Mouse (Mus musculus) heart, postnatal 36 days (tissue): Measurements from ENCODE around the gene Gm11596. TPM values are rescaled to one million over a fixed set of nuclear protein-coding genes. Genes with fewer than 3 reads are reported as not detected.
"Not testable (repeated sequence)": the region's sequence is repeated elsewhere in the genome, so short reads cannot be mapped to it uniquely, and the experiment has no call there.

Experiments used
- DNase-seq, 2 experiments: peaks; one replicate each; pipeline ENCODE4 v3.0.0; 2021 to 2022
- intact Hi-C: fragments of 180-260 bp; cut with DNase I; formaldehyde crosslinking; loops from one replicate; pipeline ENCODE4 v1.15.1; 2025
- total RNA-seq, 2 experiments: library from RNA; stranded (reverse); gene quantifications; 2 replicates each; pipeline ENCODE4 v1.2.3; 2021

Gm11596 gene
- total RNA-seq, result not detected

GRCm38 (mm10) chr11:99793367-99793766 lies at the start of gene Gm11596:
Gm11596 (minus strand) TSS chr11:99793467.
- no peak for DNase-seq
- intact Hi-C loops, result no loop called here

- intact Hi-C loops, result no loop called here
- DNase-seq, result no peak
Observed at GRCm38 (mm10) chr11:99842185-99842584, 48.9 kb upstream of the Gm11596 start.

GRCm38 (mm10) chr11:99837966-99838365 lies 44.7 kb upstream of the Gm11596 start, which contains the start of gene 2300003K06Rik:
2300003K06Rik (minus strand) TSS chr11:99838066.
- no peak for DNase-seq
- intact Hi-C loops, result no loop called here

GRCm38 (mm10) chr11:99815566-99815965 lies 22.3 kb upstream of the Gm11596 start, which contains the start of gene Gm11564:
Gm11564 (minus strand) TSS chr11:99815666.
- intact Hi-C loops, DNase-seq: not testable (repeated sequence)

GRCm38 (mm10) chr11:99809792-99810191 lies 16.5 kb upstream of the Gm11596 start, which contains the start of gene Krtap4-13:
Krtap4-13 (minus strand) TSS chr11:99809892.
- DNase-seq, intact Hi-C loops: not testable (repeated sequence)

GRCm38 (mm10) chr11:99804346-99804745 lies 11.1 kb upstream of the Gm11596 start, which contains the start of gene Gm11554:
Gm11554 (minus strand) TSS chr11:99804446.
- intact Hi-C loops, DNase-seq: not testable (repeated sequence)

GRCm38 (mm10) chr11:99798832-99799231 lies 5.6 kb upstream of the Gm11596 start, which contains the start of gene Gm11569:
Gm11569 (minus strand) TSS chr11:99798932.
- intact Hi-C loops, DNase-seq: not testable (repeated sequence)

- DNase-seq, intact Hi-C loops: not testable (repeated sequence)
Observed at GRCm38 (mm10) chr11:99784900-99785299, 8.4 kb downstream of the Gm11596 start, which contains the start of gene Krtap4-9. Krtap4-9 (plus strand) TSS chr11:99785200.

- intact Hi-C loops, result no loop called here
- DNase-seq, result no peak
Observed at GRCm38 (mm10) chr11:99780604-99781003, 12.7 kb downstream of the Gm11596 start, which contains the start of gene Krtap4-8. Krtap4-8 (minus strand) TSS chr11:99780704.

GRCm38 (mm10) chr11:99778401-99778800 lies 14.9 kb downstream of the Gm11596 start:
- DNase-seq, result no peak
- intact Hi-C loops, result no loop called here

- intact Hi-C loops, DNase-seq: not testable (repeated sequence)
Observed at GRCm38 (mm10) chr11:99772813-99773212, 20.5 kb downstream of the Gm11596 start, which contains the start of gene Gm11595. Gm11595 (minus strand) TSS chr11:99772913.

GRCm38 (mm10) chr11:99768410-99768809 lies 24.9 kb downstream of the Gm11596 start:
- intact Hi-C loops, result no loop called here
- DNase-seq, result no peak

- DNase-seq, result no peak
- intact Hi-C loops, result no loop called here
Observed at GRCm38 (mm10) chr11:99758877-99759276, 34.4 kb downstream of the Gm11596 start.

- intact Hi-C loops, result no loop called here
- no peak for DNase-seq
Observed at GRCm38 (mm10) chr11:99743985-99744384, 49.3 kb downstream of the Gm11596 start.

Other genes starting within 250 kb of the Gm11596 start
- gene Krtap3-3, start 242.6 kb downstream of the Gm11596 start, total RNA-seq, result not detected
- not detected for gene Krtap3-2, start 236.6 kb downstream of the Gm11596 start, total RNA-seq
- gene Gm11939, start 234.0 kb downstream of the Gm11596 start, total RNA-seq, result not detected
- not detected for gene Krtap3-1, start 226.8 kb downstream of the Gm11596 start, total RNA-seq
- not detected for gene Krtap1-5, start 212.5 kb downstream of the Gm11596 start, total RNA-seq
- not detected for gene Krtap1-4, start 209.8 kb downstream of the Gm11596 start, total RNA-seq
- not detected for gene Krtap1-3, start 202.1 kb downstream of the Gm11596 start, total RNA-seq
- gene Krtap9-3, start 195.4 kb downstream of the Gm11596 start, total RNA-seq, result not detected
- not detected for gene Gm11938, start 190.2 kb downstream of the Gm11596 start, total RNA-seq
- not detected for gene Gm11937, start 183.3 kb downstream of the Gm11596 start, total RNA-seq
- gene Krtap2-4, start 178.6 kb downstream of the Gm11596 start, total RNA-seq, result not detected
- not detected for gene Gm11562, start 173.0 kb downstream of the Gm11596 start, total RNA-seq
- not detected for gene Krtap4-1, start 165.2 kb downstream of the Gm11596 start, total RNA-seq
- gene Krtap4-2, start 158.4 kb downstream of the Gm11596 start, total RNA-seq, result not detected
- not detected for gene Krtap4-7, start 149.4 kb downstream of the Gm11596 start, total RNA-seq
- not detected for gene Gm11555, start 143.2 kb downstream of the Gm11596 start, total RNA-seq
- gene Gm11563, start 134.5 kb downstream of the Gm11596 start, total RNA-seq, result not detected
- gene Krtap4-6, start 127.5 kb downstream of the Gm11596 start, total RNA-seq, result not detected
- gene Gm14190, start 102.7 kb downstream of the Gm11596 start, total RNA-seq, result not detected
- not detected for gene Gm14180, start 59.2 kb downstream of the Gm11596 start, total RNA-seq
- gene Gm11595, start 20.6 kb downstream of the Gm11596 start, total RNA-seq, result not detected
- gene Krtap4-8, start 12.8 kb downstream of the Gm11596 start, total RNA-seq, result not detected
- gene Krtap4-9, start 8.3 kb downstream of the Gm11596 start, total RNA-seq, result not detected
- not detected for gene Gm11569, start 5.5 kb upstream of the Gm11596 start, total RNA-seq
- not detected for gene Gm11554, start 11.0 kb upstream of the Gm11596 start, total RNA-seq
- gene Krtap4-13, start 16.4 kb upstream of the Gm11596 start, total RNA-seq, result not detected
- not detected for gene Gm11564, start 22.2 kb upstream of the Gm11596 start, total RNA-seq
- not detected for gene 2300003K06Rik, start 44.6 kb upstream of the Gm11596 start, total RNA-seq
- not detected for gene Krtap4-16, start 58.1 kb upstream of the Gm11596 start, total RNA-seq
- not detected for gene Gm11568, start 64.5 kb upstream of the Gm11596 start, total RNA-seq
- gene Gm11559, start 71.0 kb upstream of the Gm11596 start, total RNA-seq, result not detected
- gene Krtap9-1, start 79.9 kb upstream of the Gm11596 start, total RNA-seq, result not detected
- gene Gm11567, start 85.7 kb upstream of the Gm11596 start, total RNA-seq, result not detected
- gene Krtap31-1, start 114.5 kb upstream of the Gm11596 start, total RNA-seq, result not detected
- gene Gm11565, start 121.3 kb upstream of the Gm11596 start, total RNA-seq, result not detected
- not detected for gene Krtap31-2, start 142.8 kb upstream of the Gm11596 start, total RNA-seq
- not detected for gene Krtap9-5, start 155.0 kb upstream of the Gm11596 start, total RNA-seq
- gene Krtap29-1, start 185.6 kb upstream of the Gm11596 start, total RNA-seq, result not detected
- not detected for gene Krtap16-1, start 193.1 kb upstream of the Gm11596 start, total RNA-seq
- not detected for gene Krtap17-1, start 200.5 kb upstream of the Gm11596 start, total RNA-seq
- not detected for gene Krt33a, start 222.7 kb upstream of the Gm11596 start, total RNA-seq
- gene Krt33b, start 236.4 kb upstream of the Gm11596 start, total RNA-seq, result not detected
- gene Krt34, start 248.1 kb upstream of the Gm11596 start, total RNA-seq, result not detected